15 mouse cellular contexts compared by ENCODE assay signal in the genomic region with DNA sequence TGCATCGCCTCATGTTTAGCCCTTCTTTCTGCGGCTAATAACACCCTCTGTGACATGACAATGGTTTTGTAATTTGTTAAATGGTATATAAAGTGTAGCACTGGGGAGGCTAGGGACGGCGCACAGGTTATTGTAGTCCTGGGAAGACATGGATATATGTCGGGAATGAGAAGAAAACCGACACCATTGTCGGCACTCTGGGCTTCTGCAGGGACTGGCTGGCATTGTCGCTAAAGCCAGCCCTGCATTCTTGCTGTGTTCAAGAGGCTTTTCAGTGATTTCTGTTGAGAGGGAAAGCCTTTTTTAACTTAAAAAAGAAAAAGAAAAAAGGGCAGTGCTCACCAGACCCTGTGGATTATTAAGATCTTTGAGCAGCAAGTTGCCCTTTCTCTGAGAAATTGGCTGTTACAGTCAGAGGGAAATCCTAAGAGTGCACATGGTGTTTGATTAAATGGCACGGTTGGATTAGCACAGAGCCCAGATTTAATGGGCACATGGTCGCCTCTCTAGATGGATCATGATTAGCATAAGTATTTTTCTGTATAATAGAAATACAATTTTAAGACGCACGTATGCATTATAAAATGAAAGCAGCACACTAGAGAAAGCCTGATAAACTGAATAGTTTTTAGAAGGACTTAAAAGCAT. TPM values are rescaled to one million over a fixed set of nuclear protein-coding genes. Genes with fewer than 3 reads are reported as not detected.
DNase-seq lines count a peak whose midpoint lies in the region; ATAC-seq and TF ChIP-seq lines count a peak whose summit lies in the region.
"Had no signal": no experiment of that assay in that cellular context is flagged by ENCODE, and none has a peak within 500 bp of the region (broad histone marks: within the 10 kb centered on the region; RNA-seq: fewer than 3 reads in every experiment).

No protein-coding gene starts in this region.

- H3K4me1 ChIP-seq in forebrain, embryonic 14.5 days (ENCODE audit: control insufficient read depth, insufficient read depth, low read length): peaks cover 39% of the 10 kb centered on the region
- H3K4me1 ChIP-seq in hindbrain, postnatal 0 days (ENCODE audit: insufficient read depth, low read length): peaks cover 18% of the 10 kb centered on the region
- peaks cover 38% of the 10 kb centered on the region for H3K4me1 ChIP-seq in neural tube, embryonic 14.5 days (ENCODE audit: control insufficient read depth, insufficient read depth, low read length)

- no peak for TF ChIP-seq CTCF in hindbrain, postnatal 0 days (IDR thresholded peaks at IDR 0.05; ENCODE audit: low read depth)

- DNase-seq in embryo, embryonic 10.5 days (ENCODE audit: low spot score): peak; percentile 24
- no peak for DNase-seq in embryo, embryonic 10 days (ENCODE audit: low spot score)
- DNase-seq in forebrain, embryonic 14.5 days (ENCODE audit: low spot score): peak; percentile 75
- peak; percentile 37 for DNase-seq in hindbrain, postnatal 0 days (ENCODE audit: low spot score)
- DNase-seq in heart, adult 8-10 months (ENCODE audit: low spot score): no peak
- no peak for DNase-seq in thymus, postnatal 25 days
- DNase-seq in right cerebral cortex, adult 2 months (ENCODE audit: low spot score in 2 of 2): no peak
- DNase-seq: adrenal gland, adult 8-10 months; cerebellum, postnatal 36 days; gastrocnemius, postnatal 25 days; liver, embryonic 13.5 days; lung, postnatal 10 days had no signal

- H3K27ac ChIP-seq in forebrain, embryonic 14.5 days (ENCODE audit: low read depth, low read length): peak overlapping the region; percentile 58; the same call in 1 of the 2 replicates
- no peak overlapping the region for H3K27ac ChIP-seq in hindbrain, postnatal 0 days
- peak overlapping the region; percentile 44; the same call in 1 of the 2 replicates for H3K27ac ChIP-seq in neural tube, embryonic 14.5 days (ENCODE audit: low read depth, low read length)
- H3K27ac ChIP-seq: intestine, embryonic 15.5 days; liver, embryonic 13.5 days had no signal

- no peaks in the 10 kb centered on the region for H3K36me3 ChIP-seq in forebrain, embryonic 14.5 days (ENCODE audit: control insufficient read depth, insufficient read depth, low read length)
- H3K36me3 ChIP-seq in hindbrain, postnatal 0 days (ENCODE audit: insufficient read depth, low read length): no peaks in the 10 kb centered on the region
- H3K36me3 ChIP-seq in neural tube, embryonic 14.5 days (ENCODE audit: control insufficient read depth, insufficient read depth, low read length): no peaks in the 10 kb centered on the region
- H3K36me3 ChIP-seq: intestine, embryonic 15.5 days; liver, embryonic 13.5 days had no signal

- 5% methylated on average over 12 of the region's 12 CpGs for WGBS in forebrain, embryonic 14.5 days
- WGBS in hindbrain, postnatal 0 days: 18% methylated on average over 12 of the region's 12 CpGs
- 20% methylated on average over 12 of the region's 12 CpGs for WGBS in neural tube, embryonic 14.5 days

- H3K4me2 ChIP-seq in forebrain, embryonic 14.5 days (ENCODE audit: low read length): peak overlapping the region; percentile 33; the same call in 1 of the 2 replicates
- H3K4me2 ChIP-seq in hindbrain, postnatal 0 days (ENCODE audit: low read depth, low read length): peak overlapping the region; percentile 30
- peak overlapping the region; percentile 14; the same call in 1 of the 2 replicates for H3K4me2 ChIP-seq in neural tube, embryonic 14.5 days (ENCODE audit: low read depth, low read length)
- H3K4me2 ChIP-seq: intestine, embryonic 15.5 days; liver, embryonic 13.5 days had no signal

- no peak overlapping the region for H3K4me3 ChIP-seq in forebrain, embryonic 14.5 days (ENCODE audit: low read depth, low read length)
- H3K4me3 ChIP-seq in hindbrain, postnatal 0 days (ENCODE audit: low read length): no peak overlapping the region
- H3K4me3 ChIP-seq in neural tube, embryonic 14.5 days (ENCODE audit: low read depth, low read length): no peak overlapping the region
- H3K4me3 ChIP-seq: erythroblast, embryonic 14.5 days; intestine, embryonic 15.5 days; liver, embryonic 13.5 days had no signal

- H3K27me3 ChIP-seq in forebrain, embryonic 14.5 days (replicated peaks; ENCODE audit: control insufficient read depth, insufficient read depth, low read length): no peaks in the 10 kb centered on the region
- no peaks in the 10 kb centered on the region for H3K27me3 ChIP-seq in hindbrain, postnatal 0 days (ENCODE audit: insufficient read depth, low read length)
- H3K27me3 ChIP-seq in neural tube, embryonic 14.5 days (ENCODE audit: control insufficient read depth, insufficient read depth, low read length): no peaks in the 10 kb centered on the region
- H3K27me3 ChIP-seq: intestine, embryonic 15.5 days; liver, embryonic 13.5 days had no signal

- peak; percentile 70 for ATAC-seq in forebrain, embryonic 14.5 days
- ATAC-seq in hindbrain, postnatal 0 days: no peak
- no peak; the same call in 1 of the 2 replicates for ATAC-seq in neural tube, embryonic 14.5 days (ENCODE audit: low read depth)

- peak overlapping the region; percentile 35 for H3K9ac ChIP-seq in forebrain, embryonic 14.5 days (ENCODE audit: low read length)
- no peak overlapping the region for H3K9ac ChIP-seq in hindbrain, postnatal 0 days (replicated peaks; ENCODE audit: low read length)
- no peak overlapping the region for H3K9ac ChIP-seq in neural tube, embryonic 14.5 days (replicated peaks; ENCODE audit: low read depth, low read length)
- H3K9ac ChIP-seq: intestine, embryonic 15.5 days; liver, embryonic 13.5 days had no signal

- H3K9me3 ChIP-seq in forebrain, embryonic 14.5 days (replicated peaks; ENCODE audit: control insufficient read depth, low read length): no peaks in the 10 kb centered on the region
- H3K9me3 ChIP-seq in hindbrain, postnatal 0 days (ENCODE audit: low read length): no peaks in the 10 kb centered on the region
- no peaks in the 10 kb centered on the region for H3K9me3 ChIP-seq in neural tube, embryonic 14.5 days (ENCODE audit: control insufficient read depth, low read length)
- H3K9me3 ChIP-seq: intestine, embryonic 15.5 days; liver, embryonic 13.5 days had no signal

RNA-seq across cellular contexts. Expression of gene Med13l, which starts 58.6 kb away (rescaled TPM):
- 14.6 and 18.9 TPM in 2 replicates for polyA plus RNA-seq in forebrain, embryonic 14.5 days (2014; fragmentation: Nextera tagmentation; extraction: Ambion mirVana)
- 27.1 and 28.9 TPM in 2 replicates for total RNA-seq in hindbrain, postnatal 0 days (2014; rRNA removed)
- 9.8 and 11.3 TPM in 2 replicates for polyA plus RNA-seq in hindbrain, postnatal 0 days (2015; fragmentation: Nextera tagmentation; extraction: Ambion mirVana)
- polyA plus RNA-seq in neural tube, embryonic 14.5 days (2014; fragmentation: Nextera tagmentation; extraction: Ambion mirVana): 18.6 and 18.7 TPM in 2 replicates
- 10 to 100 TPM; 22.2 to 35.0 (median 32.5) TPM for total RNA-seq in heart, adult 8-10 months (2022)

Comparison
In these comparisons a context has a peak if more than half of its experiments do, and no peak if none do; other contexts are left out.
1. DNase-seq: peak in embryo, embryonic 10.5 days (single experiment), forebrain, embryonic 14.5 days (single experiment) and hindbrain, postnatal 0 days (single experiment); none in embryo, embryonic 10 days (single experiment), heart, adult 8-10 months (single experiment), thymus, postnatal 25 days (single experiment) and right cerebral cortex, adult 2 months (0 of 2).
2. Peak in every context shown above with its lines, with median percentiles within 50 percentile points of each other: H3K4me2 ChIP-seq.